Mouse (Mus musculus) cerebellum, adult 8-10 months (tissue): Measurements from ENCODE around the gene H2al1i.
"Not testable (repeated sequence)": the region's sequence is repeated elsewhere in the genome, so short reads cannot be mapped to it uniquely, and the experiment has no call there.

ENCODE experiments used
- DNase-seq: peaks from one replicate; pipeline ENCODE4 v3.0.0; 2022

The H2al1i gene

DNA sequence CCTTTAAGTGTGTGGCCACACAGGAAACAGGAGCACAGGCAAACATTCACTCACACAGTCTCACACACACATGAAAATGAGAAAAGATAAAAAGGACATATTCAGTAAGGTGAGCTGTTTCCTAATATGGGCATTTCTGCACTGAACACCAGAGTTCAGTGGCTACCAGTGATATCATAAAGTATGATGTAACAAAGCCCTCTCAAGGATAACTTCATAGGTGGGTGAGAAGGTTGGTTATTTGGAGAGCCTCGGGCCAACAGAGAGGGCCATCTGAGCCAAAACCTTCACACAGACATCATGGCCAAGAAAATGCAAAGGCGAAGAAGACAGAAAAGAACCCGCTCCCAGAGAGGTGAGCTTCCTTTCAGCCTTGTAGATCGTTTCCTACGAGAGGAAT is at the start of gene H2al1i:
TSS of gene H2al1i (plus strand) at position 301 of the 400 bp plus-strand sequence.
- not testable (repeated sequence) for DNase-seq

DNA sequence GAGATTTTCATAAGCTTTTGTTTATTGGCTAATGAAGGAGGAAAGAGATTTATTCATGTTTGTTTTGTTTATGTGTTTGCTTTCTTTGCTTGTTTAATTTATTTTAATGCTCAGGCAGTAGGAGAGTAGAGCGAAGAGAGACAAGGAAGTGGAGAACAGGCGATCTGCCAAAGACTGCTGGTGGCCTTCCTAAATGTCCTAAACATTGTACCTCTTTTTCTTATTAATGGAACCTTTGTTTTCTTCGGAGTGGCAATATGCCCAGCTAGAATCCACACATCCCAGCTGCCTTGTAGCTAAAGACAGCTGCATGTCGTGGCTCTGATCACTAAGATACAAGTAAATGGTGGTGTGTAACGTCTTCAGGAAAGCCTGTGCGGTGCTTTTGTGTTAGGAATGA is 47.4 kb upstream of the H2al1i start:
- DNase-seq, result no peak

DNA sequence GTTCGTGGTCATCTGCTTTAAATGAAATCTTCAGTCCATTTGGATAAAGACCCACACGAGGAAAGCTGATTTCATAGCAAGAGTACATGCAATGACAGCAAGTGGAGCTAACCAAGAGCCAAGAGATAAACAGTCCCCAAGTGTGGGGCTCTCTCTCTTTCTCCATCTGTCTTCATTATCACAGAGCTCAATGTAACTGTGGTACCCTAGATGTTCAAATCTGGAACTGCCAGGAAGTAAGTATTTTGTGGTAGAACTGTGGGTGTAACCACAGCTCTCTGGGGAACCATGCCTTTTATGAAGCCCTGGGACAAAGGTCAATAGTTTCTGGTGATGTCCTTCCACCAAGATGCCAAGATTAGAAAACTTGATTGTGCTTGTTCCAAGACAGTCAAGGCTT is 43.7 kb upstream of the H2al1i start:
- no peak for DNase-seq

DNA sequence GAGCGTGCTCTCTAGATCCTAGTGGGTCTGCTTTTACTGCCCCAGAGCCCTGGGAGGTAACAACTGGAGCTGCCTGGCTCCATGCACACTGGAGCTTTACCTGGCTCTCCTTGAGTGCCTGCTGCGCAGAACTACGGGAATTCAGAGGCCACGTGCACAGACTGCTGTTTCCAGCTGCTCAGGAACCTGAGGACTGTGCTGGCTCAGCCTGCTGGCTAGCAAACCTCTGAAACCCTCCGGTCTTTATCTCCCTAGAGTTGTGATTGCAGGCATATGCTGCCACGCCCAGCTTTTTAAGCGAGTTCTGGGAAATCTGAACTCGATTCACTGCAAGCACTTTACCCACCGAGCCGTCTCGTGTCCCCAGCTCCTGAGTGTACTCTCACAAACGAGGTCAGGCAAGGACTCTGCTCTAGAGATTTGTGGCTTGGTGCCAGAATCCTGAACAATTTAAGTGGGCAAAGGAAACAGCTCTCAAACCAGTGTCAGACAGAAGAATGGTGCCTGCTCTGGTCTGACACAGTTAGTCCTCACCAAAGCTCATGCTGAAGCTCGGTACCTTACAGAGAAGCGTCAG is 36.1 kb upstream of the H2al1i start:
- DNase-seq, result no peak

DNA sequence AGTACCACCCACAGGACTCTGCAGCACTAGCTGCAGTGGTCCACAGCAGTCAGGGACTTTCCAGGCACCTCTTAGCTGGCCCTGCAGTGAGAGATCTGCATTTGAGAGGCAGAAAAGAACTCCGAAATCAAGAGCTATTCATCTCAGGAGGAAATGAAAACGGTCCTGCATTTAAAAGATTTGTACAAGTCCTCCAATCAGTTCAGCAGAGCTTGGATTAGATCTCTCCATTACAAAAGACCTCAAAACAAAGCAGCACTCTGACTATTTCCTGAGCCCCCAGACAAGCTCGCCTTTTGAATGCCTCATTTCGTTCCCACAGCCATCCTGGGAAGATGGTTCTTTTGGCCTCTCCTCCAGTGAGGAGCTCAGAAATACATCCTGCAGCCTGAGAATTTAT is 35.2 kb upstream of the H2al1i start:
- DNase-seq, result no peak

DNA sequence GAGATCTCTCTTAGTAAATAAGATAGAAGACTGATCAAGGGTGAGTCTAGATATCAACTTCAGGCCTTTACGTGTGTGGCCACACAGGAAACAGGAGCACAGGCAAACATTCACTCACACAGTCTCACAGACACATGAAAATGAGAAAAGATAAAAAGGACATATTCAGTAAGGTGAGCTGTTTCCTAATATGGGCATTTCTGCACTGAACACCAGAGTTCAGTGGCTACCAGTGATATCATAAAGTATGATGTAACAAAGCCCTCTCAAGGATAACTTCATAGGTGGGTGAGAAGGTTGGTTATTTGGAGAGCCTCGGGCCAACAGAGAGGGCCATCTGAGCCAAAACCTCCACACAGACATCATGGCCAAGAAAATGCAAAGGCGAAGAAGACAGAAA is 25.5 kb upstream of the H2al1i start, which contains the start of gene H2al1a:
TSS of gene H2al1a (plus strand) at position 301 of the 400 bp plus-strand sequence.
- DNase-seq, result not testable (repeated sequence)

DNA sequence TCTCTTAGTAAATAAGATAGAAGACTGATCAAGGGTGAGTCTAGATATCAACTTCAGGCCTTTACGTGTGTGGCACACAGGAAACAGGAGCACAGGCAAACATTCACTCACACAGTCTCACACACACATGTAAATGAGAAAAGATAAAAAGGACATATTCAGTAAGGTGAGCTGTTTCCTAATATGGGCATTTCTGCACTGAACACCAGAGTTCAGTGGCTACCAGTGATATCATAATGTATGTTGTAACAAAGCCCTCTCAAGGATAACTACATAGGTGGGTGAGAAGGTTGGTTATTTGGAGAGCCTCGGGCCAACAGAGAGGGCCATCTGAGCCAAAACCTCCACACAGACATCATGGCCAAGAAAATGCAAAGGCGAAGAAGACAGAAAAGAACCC is 22.3 kb upstream of the H2al1i start, which contains the start of gene H2al1b:
TSS of gene H2al1b (plus strand) at position 301 of the 400 bp plus-strand sequence.
- not testable (repeated sequence) for DNase-seq

DNA sequence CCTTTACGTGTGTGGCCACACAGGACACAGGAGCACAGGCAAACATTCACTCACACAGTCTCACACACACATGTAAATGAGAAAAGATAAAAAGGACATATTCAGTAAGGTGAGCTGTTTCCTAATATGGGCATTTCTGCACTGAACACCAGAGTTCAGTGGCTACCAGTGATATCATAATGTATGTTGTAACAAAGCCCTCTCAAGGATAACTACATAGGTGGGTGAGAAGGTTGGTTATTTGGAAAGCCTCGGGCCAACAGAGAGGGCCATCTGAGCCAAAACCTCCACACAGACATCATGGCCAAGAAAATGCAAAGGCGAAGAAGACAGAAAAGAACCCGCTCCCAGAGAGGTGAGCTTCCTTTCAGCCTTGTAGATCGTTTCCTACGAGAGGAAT is 19.1 kb upstream of the H2al1i start, which contains the start of gene H2al1c:
TSS of gene H2al1c (plus strand) at position 301 of the 400 bp plus-strand sequence.
- not testable (repeated sequence) for DNase-seq

DNA sequence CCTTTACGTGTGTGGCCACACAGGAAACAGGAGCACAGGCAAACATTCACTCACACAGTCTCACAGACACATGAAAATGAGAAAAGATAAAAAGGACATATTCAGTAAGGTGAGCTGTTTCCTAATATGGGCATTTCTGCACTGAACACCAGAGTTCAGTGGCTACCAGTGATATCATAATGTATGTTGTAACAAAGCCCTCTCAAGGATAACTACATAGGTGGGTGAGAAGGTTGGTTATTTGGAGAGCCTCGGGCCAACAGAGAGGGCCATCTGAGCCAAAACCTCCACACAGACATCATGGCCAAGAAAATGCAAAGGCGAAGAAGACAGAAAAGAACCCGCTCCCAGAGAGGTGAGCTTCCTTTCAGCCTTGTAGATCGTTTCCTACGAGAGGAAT is 15.9 kb upstream of the H2al1i start, which contains the start of gene H2al1d:
TSS of gene H2al1d (plus strand) at position 301 of the 400 bp plus-strand sequence.
- not testable (repeated sequence) for DNase-seq

DNA sequence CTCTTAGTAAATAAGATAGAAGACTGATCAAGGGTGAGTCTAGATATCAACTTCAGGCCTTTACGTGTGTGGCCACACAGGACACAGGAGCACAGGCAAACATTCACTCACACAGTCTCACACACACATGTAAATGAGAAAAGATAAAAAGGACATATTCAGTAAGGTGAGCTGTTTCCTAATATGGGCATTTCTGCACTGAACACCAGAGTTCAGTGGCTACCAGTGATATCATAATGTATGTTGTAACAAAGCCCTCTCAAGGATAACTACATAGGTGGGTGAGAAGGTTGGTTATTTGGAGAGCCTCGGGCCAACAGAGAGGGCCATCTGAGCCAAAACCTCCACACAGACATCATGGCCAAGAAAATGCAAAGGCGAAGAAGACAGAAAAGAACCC is 12.8 kb upstream of the H2al1i start, which contains the start of gene H2al1e:
TSS of gene H2al1e (plus strand) at position 301 of the 400 bp plus-strand sequence.
- DNase-seq, result not testable (repeated sequence)

DNA sequence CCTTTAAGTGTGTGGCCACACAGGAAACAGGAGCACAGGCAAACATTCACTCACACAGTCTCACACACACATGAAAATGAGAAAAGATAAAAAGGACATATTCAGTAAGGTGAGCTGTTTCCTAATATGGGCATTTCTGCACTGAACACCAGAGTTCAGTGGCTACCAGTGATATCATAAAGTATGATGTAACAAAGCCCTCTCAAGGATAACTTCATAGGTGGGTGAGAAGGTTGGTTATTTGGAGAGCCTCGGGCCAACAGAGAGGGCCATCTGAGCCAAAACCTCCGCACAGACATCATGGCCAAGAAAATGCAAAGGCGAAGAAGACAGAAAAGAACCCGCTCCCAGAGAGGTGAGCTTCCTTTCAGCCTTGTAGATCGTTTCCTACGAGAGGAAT is 9.6 kb upstream of the H2al1i start, which contains the start of gene H2al1f:
TSS of gene H2al1f (plus strand) at position 301 of the 400 bp plus-strand sequence.
- not testable (repeated sequence) for DNase-seq

DNA sequence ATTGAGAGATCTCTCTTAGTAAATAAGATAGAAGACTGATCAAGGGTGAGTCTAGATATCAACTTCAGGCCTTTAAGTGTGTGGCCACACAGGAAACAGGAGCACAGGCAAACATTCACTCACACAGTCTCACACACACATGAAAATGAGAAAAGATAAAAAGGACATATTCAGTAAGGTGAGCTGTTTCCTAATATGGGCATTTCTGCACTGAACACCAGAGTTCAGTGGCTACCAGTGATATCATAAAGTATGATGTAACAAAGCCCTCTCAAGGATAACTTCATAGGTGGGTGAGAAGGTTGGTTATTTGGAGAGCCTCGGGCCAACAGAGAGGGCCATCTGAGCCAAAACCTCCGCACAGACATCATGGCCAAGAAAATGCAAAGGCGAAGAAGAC is 6.5 kb upstream of the H2al1i start, which contains the start of gene H2al1g:
TSS of gene H2al1g (plus strand) at position 301 of the 400 bp plus-strand sequence.
- not testable (repeated sequence) for DNase-seq

DNA sequence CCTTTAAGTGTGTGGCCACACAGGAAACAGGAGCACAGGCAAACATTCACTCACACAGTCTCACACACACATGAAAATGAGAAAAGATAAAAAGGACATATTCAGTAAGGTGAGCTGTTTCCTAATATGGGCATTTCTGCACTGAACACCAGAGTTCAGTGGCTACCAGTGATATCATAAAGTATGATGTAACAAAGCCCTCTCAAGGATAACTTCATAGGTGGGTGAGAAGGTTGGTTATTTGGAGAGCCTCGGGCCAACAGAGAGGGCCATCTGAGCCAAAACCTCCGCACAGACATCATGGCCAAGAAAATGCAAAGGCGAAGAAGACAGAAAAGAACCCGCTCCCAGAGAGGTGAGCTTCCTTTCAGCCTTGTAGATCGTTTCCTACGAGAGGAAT is 3.3 kb upstream of the H2al1i start, which contains the start of gene H2al1h:
TSS of gene H2al1h (plus strand) at position 301 of the 400 bp plus-strand sequence.
- not testable (repeated sequence) for DNase-seq

DNA sequence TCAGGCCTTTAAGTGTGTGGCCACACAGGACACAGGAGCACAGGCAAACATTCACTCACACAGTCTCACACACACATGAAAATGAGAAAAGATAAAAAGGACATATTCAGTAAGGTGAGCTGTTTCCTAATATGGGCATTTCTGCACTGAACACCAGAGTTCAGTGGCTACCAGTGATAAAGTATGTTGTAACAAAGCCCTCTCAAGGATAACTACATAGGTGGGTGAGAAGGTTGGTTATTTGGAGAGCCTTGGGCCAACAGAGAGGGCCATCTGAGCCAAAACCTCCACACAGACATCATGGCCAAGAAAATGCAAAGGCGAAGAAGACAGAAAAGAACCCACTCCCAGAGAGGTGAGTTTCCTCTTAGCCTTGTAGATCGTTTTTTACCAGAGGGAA is 3.1 kb downstream of the H2al1i start, which contains the start of gene H2al1j:
TSS of gene H2al1j (plus strand) at position 301 of the 400 bp plus-strand sequence.
- DNase-seq, result not testable (repeated sequence)

DNA sequence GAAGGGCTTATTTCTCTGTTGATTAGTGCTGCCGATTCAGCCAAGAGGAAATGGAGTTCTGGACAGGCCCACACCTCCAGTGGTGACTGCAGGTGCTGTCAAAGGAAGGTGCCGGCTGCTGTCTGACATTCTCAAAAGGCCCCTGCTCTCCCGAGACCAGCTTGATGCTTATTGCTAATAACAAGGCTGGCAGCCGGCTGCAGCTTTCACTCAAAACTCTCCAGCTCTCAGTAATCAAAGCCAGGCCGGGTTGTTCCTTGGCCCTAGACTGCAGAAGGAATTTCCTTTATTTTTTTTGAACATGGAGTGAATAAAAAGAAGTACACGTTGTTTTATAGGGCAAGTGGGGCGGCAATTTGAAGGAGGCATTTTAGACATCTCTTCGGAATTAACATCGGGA is 21.3 kb downstream of the H2al1i start:
- DNase-seq, result peak; percentile 14

DNA sequence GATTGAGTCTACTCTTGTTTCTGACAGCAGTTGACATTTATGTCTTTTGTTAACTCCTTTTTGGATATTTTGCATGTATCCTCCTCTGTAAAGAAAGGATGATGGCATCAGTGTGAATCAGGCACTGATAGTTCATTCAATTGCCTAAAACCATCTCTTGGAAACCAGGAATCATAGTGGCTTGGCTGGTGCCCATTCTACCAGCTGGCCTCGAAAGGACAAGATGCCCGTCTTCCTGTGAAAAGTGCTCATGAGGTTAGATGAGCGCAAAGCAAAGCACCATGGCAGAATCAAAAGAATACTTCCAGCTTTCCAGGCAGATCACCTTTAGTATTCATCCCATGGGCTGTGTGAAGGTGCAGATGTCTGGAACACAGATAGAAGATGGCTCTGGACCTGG is 22.3 kb downstream of the H2al1i start:
- DNase-seq, result peak; percentile 39

DNA sequence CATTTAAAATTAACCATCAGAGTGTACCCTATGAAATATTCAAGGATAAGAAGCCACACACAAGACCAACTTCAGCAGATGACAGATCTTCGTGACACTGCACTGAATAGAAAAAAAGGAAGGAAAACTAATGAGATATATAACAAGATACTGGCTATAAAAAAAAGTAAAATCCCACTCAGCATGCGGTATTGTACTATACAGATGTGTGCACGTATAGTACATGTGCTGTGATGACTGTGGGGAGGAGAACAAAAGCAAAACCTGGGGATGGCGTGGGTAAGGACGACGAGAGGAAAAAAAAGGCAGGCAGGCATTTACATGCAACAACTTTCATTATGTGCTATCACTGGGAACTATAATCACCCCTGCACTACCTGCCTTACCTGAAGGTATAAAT is 36.4 kb downstream of the H2al1i start:
- no peak for DNase-seq

DNA sequence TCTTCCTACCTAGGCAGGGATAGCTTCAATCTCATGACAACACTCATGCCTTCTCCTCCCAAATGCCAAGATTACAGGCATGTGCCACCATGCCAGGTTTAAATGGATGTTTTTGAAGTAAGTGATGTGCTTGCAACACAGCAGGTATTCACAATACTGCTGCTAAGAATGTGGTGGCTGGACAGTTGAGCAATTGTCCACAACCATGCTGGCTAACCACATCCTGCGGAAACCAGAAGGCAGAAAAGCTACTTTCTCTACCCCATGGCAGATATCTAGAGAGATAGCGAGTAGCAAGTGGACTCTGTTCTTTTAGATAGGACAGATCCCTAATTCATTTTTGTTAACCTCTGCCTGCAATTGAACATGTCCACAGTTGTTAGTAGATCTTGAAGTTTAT is 36.8 kb downstream of the H2al1i start:
- DNase-seq, result no peak

DNA sequence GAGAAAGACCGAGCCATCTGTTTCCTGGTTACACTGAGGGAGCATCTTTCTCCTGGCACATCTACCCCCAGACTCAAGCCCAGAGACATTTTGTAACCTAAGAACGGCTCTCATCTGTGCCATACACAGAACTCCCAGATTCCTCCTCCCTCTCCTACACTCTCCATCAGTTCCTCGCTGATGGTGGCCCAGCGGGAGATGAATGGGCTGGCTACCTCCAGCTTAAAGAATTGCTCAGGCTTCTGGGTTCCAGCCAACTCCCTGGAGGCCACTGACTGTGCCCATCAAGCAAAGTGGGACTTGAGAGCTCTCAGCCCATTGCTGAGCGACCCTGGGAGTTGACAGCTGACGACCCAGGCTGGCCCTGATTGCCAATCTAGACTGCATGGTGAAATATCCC is 39.4 kb downstream of the H2al1i start:
- DNase-seq, result peak; percentile 39

DNA sequence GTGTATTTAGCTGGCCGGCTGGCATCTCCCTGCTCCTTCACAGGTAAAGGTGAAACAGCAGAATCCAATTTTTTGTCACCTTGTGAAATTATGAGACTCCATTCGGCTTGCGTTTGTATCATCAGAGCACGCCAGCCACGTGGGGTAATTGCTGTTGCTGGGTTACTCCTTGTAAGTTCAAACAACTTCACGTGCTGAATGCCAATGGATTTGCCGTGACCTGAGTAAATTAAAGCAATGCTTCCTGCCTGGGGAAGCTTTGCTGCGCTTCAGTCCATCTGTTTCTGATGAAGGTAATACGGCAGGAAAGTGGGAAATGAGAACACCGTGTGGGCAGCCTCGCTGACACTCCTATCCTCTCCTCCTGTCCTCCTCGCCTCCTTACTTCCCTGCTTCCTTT is 40.7 kb downstream of the H2al1i start:
- DNase-seq, result no peak
